Mouse (Mus musculus) midbrain, embryonic 16.5 days (tissue): Measurements from ENCODE around the gene Gm10487. TPM values are rescaled to one million over a fixed set of nuclear protein-coding genes. Genes with fewer than 3 reads are reported as not detected.
"Not testable (repeated sequence)": the region's sequence is repeated elsewhere in the genome, so short reads cannot be mapped to it uniquely, and the experiment has no call there.

Source experiments
- ATAC-seq: fragments of 200-750 bp; cut with Nextera tagmentation; 2 replicates; pipeline ENCODE4 v1.8.0; 2017; ENCODE audit warnings: moderate TSS enrichment
- H3K27ac ChIP-seq: fragments of 300-500 bp; sonication (generic); 2 replicates; pipeline ENCODE4 v1.5.1; 2014; ENCODE audit warnings: mild to moderate bottlenecking, low read length, mixed read lengths
- H3K27me3 ChIP-seq: fragments of 300-500 bp; sonication (generic); 2 replicates; pipeline ENCODE4 v1.6.1; 2014; ENCODE audit warnings: low read depth, low read length, mixed read lengths; ENCODE audit not compliant: control insufficient read depth, insufficient read depth
- H3K36me3 ChIP-seq: fragments of 300-500 bp; sonication (generic); 2 replicates; pipeline ENCODE4 v1.6.1; 2014; ENCODE audit warnings: mild to moderate bottlenecking, low read length, moderate library complexity, mixed read lengths; ENCODE audit not compliant: control insufficient read depth, insufficient read depth
- H3K4me1 ChIP-seq: fragments of 300-500 bp; sonication (generic); 2 replicates; pipeline ENCODE4 v1.6.1; 2014; ENCODE audit warnings: mild to moderate bottlenecking, low read length, mixed read lengths; ENCODE audit not compliant: control insufficient read depth, insufficient read depth
- H3K4me2 ChIP-seq: fragments of 300-500 bp; sonication (generic); 2 replicates; pipeline ENCODE4 v1.6.1; 2014; ENCODE audit warnings: mild to moderate bottlenecking, low read length, mixed read lengths
- H3K4me3 ChIP-seq: fragments of 300-500 bp; sonication (generic); 2 replicates; pipeline ENCODE4 v1.5.1; 2014; ENCODE audit warnings: low read depth, mild to moderate bottlenecking, low read length, moderate library complexity, mixed read lengths
- H3K9ac ChIP-seq: fragments of 300-500 bp; sonication (generic); 2 replicates; pipeline ENCODE4 v1.6.1; 2014; ENCODE audit warnings: low read depth, low read length, mixed read lengths
- H3K9me3 ChIP-seq: fragments of 300-500 bp; sonication (generic); replicated peaks from 2 replicates; pipeline ENCODE4 v1.6.1; 2014; ENCODE audit warnings: mild to moderate bottlenecking, low read length, mixed read lengths; ENCODE audit not compliant: control insufficient read depth, poor library complexity, severe bottlenecking
- WGBS: fragments of 180-500 bp; shearing (Covaris S2); extraction: QIAGEN DNeasy Blood & Tissue Kit; methylation state at CpG from one replicate; pipeline ENCODE4 v1.1.7; 2014; 5-methylcytosine and 5-hydroxymethylcytosine counted together
- polyA plus RNA-seq: library from polyadenylated mRNA; unstranded; fragments of >200 nt; fragmentation: Nextera tagmentation; extraction: Ambion mirVana; gene quantifications from 2 replicates; pipeline ENCODE4 v1.2.1, GENCODE M21; 2015

Gene Gm10487
- not detected in 2 replicates for polyA plus RNA-seq

DNA sequence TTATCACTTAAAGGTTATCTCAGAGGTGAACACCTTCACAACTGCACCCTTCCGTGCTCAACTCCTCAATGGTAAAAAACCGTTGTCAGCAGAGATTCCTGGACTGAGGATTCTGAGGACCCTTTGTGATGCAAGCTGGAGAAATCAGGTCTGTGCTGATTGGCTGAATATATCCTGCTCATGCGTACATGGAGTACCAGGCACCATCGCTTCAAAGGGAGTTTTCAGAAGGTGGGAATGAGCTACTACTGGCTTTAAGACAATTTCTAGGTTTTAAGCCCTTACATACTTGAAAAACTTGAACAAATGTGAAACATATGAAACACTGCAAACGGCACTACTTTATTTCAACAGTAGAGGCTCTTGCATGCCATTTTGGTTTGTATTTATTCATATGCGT is at the start of gene Gm10487:
Gm10487 (minus strand) TSS at position 101 of the 400 bp plus-strand sequence.
- not testable (repeated sequence) for H3K4me2 ChIP-seq, H3K9ac ChIP-seq, H3K4me1 ChIP-seq, H3K27me3 ChIP-seq, ATAC-seq, H3K27ac ChIP-seq, H3K9me3 ChIP-seq, H3K36me3 ChIP-seq, H3K4me3 ChIP-seq
- no CpG with 5 or more reads among the region's 6 CpGs for WGBS
